Mouse (Mus musculus) neural tube, postnatal 0 days (tissue): ENCODE measurements around the gene Tomm34. TPM values are rescaled to one million over a fixed set of nuclear protein-coding genes. Genes with fewer than 3 reads are reported as not detected.

Experiments used
- polyA plus RNA-seq: library from polyadenylated mRNA; unstranded; fragments of >200 nt; fragmentation: Nextera tagmentation; extraction: Ambion mirVana; gene quantifications from 2 replicates; pipeline ENCODE4 v1.2.1, GENCODE M21; 2015

Tomm34 gene
- polyA plus RNA-seq = 37.3 and 38.0 TPM in 2 replicates

GRCm38 (mm10) chr2:164070765-164071436 lies at the start of gene Tomm34:
TSS of gene Tomm34 (minus strand) at chr2:164071169.

GRCm38 (mm10) chr2:164070142-164070764 lies 716 bp downstream of the Tomm34 start, which contains the start of gene Stk4:
TSS of gene Stk4 (plus strand) at chr2:164070322.

GRCm38 (mm10) chr2:164025150-164025549 lies 45.8 kb downstream of the Tomm34 start, which contains the start of gene Pabpc1l:
TSS of gene Pabpc1l (plus strand) at chr2:164025450.

Other genes with a start within 250 kb of the Tomm34 start
- 0.08 and 0.11 TPM in 2 replicates for gene Kcnk15, start 217.5 kb downstream of the Tomm34 start, polyA plus RNA-seq
- gene Rims4, start 152.5 kb downstream of the Tomm34 start, polyA plus RNA-seq = 17.1 and 18.3 TPM in 2 replicates
- 574 and 581 TPM in 2 replicates for gene Ywhab, start 76.2 kb downstream of the Tomm34 start, polyA plus RNA-seq
- gene Pabpc1l, start 45.7 kb downstream of the Tomm34 start, polyA plus RNA-seq = 1.5 and 1.7 TPM in 2 replicates
- gene Stk4, start 847 bp downstream of the Tomm34 start, polyA plus RNA-seq = 10.0 and 10.6 TPM in 2 replicates
- gene Kcns1, start 99.9 kb upstream of the Tomm34 start, polyA plus RNA-seq = 3.9 and 4.2 TPM in 2 replicates
- gene Wfdc5, start 111.6 kb upstream of the Tomm34 start, polyA plus RNA-seq = not detected in 2 replicates
- not detected in 2 replicates for gene Wfdc12, start 119.4 kb upstream of the Tomm34 start, polyA plus RNA-seq
- gene Wfdc15a, start 129.0 kb upstream of the Tomm34 start, polyA plus RNA-seq = not detected in 2 replicates
- gene Wfdc15b, start 150.5 kb upstream of the Tomm34 start, polyA plus RNA-seq = not detected in 2 replicates
- not detected in 2 replicates for gene Svs2, start 167.3 kb upstream of the Tomm34 start, polyA plus RNA-seq
- gene Svs3b, start 185.5 kb upstream of the Tomm34 start, polyA plus RNA-seq = not detected in 2 replicates
- not detected in 2 replicates for gene Svs4, start 207.3 kb upstream of the Tomm34 start, polyA plus RNA-seq
- not detected in 2 replicates for gene Svs3a, start 218.1 kb upstream of the Tomm34 start, polyA plus RNA-seq
- gene Svs6, start 245.6 kb upstream of the Tomm34 start, polyA plus RNA-seq = not detected in 2 replicates